Mouse (Mus musculus) bone marrow macrophage, adult 2 months (primary cell): ENCODE data around the gene Ndufv3.

Source experiments
- CTCF ChIP-seq: IDR thresholded peaks from 2 replicates; pipeline ENCODE4 v1.5.1; 2012; ENCODE audit warnings: low read depth, mild to moderate bottlenecking, low read length, moderate library complexity
- POLR2A ChIP-seq: IDR thresholded peaks from 2 replicates; pipeline ENCODE4 v1.6.1; 2012; ENCODE audit warnings: mild to moderate bottlenecking, low read depth, low read length, borderline replicate concordance

GRCm38 (mm10) chr17:31506282-31506681 lies 13.6 kb upstream of the Ndufv3 start:
- no peak for TF ChIP-seq POLR2A
- TF ChIP-seq CTCF, result no peak
